Mouse (Mus musculus) hindbrain, embryonic 13.5 days (tissue): ENCODE data around the gene Nek6. TPM values are rescaled to one million over a fixed set of nuclear protein-coding genes. Genes with fewer than 3 reads are reported as not detected.
A peak's percentile ranks its signal among the peaks of the same experiment; 100 is the strongest.

Source experiments
- ATAC-seq: fragments of 200-750 bp; cut with Nextera tagmentation; 2 replicates; pipeline ENCODE4 v1.8.0; 2017; ENCODE audit warnings: moderate TSS enrichment; ENCODE audit not compliant: low FRiP score
- H3K27ac ChIP-seq: fragments of 300-500 bp; sonication (generic); 2 replicates; pipeline ENCODE4 v1.5.1; 2015; ENCODE audit warnings: inconsistent platforms, mild to moderate bottlenecking, moderate library complexity
- H3K27me3 ChIP-seq: fragments of 300-500 bp; sonication (generic); 2 replicates; pipeline ENCODE4 v1.6.1; 2015; ENCODE audit warnings: mild to moderate bottlenecking, inconsistent platforms
- H3K36me3 ChIP-seq: fragments of 300-500 bp; sonication (generic); 2 replicates; pipeline ENCODE4 v1.6.1; 2015; ENCODE audit warnings: mild to moderate bottlenecking, inconsistent platforms
- H3K4me1 ChIP-seq: fragments of 300-500 bp; sonication (generic); replicated peaks from 2 replicates; pipeline ENCODE4 v1.6.1; 2015; ENCODE audit warnings: inconsistent platforms
- H3K4me2 ChIP-seq: fragments of 300-500 bp; sonication (generic); 2 replicates; pipeline ENCODE4 v1.6.1; 2015; ENCODE audit warnings: inconsistent platforms, mild to moderate bottlenecking, moderate library complexity
- H3K4me3 ChIP-seq: fragments of 300-500 bp; sonication (generic); 2 replicates; pipeline ENCODE4 v1.5.1; 2015; ENCODE audit warnings: mild to moderate bottlenecking, inconsistent platforms
- H3K9ac ChIP-seq: fragments of 300-500 bp; sonication (generic); 2 replicates; pipeline ENCODE4 v1.6.1; 2015; ENCODE audit warnings: mild to moderate bottlenecking, inconsistent platforms
- H3K9me3 ChIP-seq: fragments of 300-500 bp; sonication (generic); 2 replicates; pipeline ENCODE4 v1.6.1; 2016; ENCODE audit warnings: inconsistent platforms
- WGBS: fragments of 180-500 bp; shearing (Covaris S2); methylation state at CpG from one replicate; pipeline ENCODE4 v1.1.7; 2015; 5-methylcytosine and 5-hydroxymethylcytosine counted together
- polyA plus RNA-seq: library from polyadenylated mRNA; unstranded; fragments of >200 nt; fragmentation: Nextera tagmentation; extraction: Ambion mirVana; gene quantifications from 2 replicates; pipeline ENCODE4 v1.2.1, GENCODE M21; 2015

Gene Nek6
- polyA plus RNA-seq, 1 experiment from 2014 or later: 57.3 TPM

DNA sequence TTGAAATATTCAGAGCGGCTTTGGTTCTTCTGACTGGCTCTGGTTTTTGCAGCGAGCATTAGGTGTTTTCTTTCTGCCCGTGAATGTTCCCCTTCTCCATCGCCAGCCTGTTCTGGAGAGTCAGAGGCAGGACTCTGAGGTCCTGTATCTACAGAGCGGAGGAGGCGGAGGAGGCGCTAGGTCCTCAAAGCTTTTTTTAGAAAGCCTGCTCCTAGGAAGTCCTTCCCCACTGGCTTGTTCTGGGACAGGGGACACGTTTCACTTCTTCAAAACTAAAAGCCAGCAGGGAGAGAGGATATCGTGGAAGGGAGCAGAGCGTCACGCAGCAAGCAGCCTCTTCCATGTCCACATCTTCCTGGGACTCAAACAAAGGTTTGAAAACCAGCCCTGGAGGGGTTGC is 26.9 kb upstream of the Nek6 start:
- H3K4me1 ChIP-seq: 0 out of 2 replicates have a peak, but pooled peaks cover 4% of the 10 kb centered on the region
- no peaks in the 10 kb centered on the region for H3K9me3 ChIP-seq
- no peak overlapping the region for H3K9ac ChIP-seq
- 85% methylated on average over 11 of the region's 11 CpGs for WGBS
- no peaks in the 10 kb centered on the region for H3K27me3 ChIP-seq
- H3K27ac ChIP-seq: no peak overlapping the region
- H3K4me2 ChIP-seq: no peak overlapping the region
- no peak overlapping the region for H3K4me3 ChIP-seq
- no peak for ATAC-seq
- H3K36me3 ChIP-seq: no peaks in the 10 kb centered on the region

DNA sequence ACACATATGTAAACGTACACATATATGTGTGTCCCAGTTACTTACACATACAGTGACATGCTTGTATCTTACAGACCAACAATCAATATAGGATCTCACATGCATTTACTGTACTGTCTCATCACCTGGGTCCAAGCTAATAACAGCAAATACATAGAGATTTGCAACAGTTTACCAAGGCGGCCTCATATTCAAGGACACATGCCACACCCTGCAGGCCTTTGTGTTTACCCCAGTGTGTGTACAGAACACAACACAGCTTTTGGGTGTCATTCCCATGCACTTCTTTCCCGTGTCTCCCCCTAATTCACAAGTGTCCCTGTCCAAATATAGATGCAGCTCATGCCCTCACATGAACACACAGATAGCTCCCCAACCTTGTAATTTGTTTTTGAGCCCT is 26.0 kb upstream of the Nek6 start:
- Histone ChIP-seq H3K36me3 (no peaks in the 10 kb centered on the region), H3K9me3 (no peaks in the 10 kb centered on the region), H3K4me1 (0 out of 2 replicates have a peak, but pooled peaks cover 4% of the 10 kb centered on the region), H3K4me3 (no peak overlapping the region), H3K4me2 (no peak overlapping the region), H3K9ac (no peak overlapping the region), H3K27ac (no peak overlapping the region), H3K27me3 (no peaks in the 10 kb centered on the region)
- WGBS: 83% methylated on average over 3 of the region's 3 CpGs
- ATAC-seq: no peak

DNA sequence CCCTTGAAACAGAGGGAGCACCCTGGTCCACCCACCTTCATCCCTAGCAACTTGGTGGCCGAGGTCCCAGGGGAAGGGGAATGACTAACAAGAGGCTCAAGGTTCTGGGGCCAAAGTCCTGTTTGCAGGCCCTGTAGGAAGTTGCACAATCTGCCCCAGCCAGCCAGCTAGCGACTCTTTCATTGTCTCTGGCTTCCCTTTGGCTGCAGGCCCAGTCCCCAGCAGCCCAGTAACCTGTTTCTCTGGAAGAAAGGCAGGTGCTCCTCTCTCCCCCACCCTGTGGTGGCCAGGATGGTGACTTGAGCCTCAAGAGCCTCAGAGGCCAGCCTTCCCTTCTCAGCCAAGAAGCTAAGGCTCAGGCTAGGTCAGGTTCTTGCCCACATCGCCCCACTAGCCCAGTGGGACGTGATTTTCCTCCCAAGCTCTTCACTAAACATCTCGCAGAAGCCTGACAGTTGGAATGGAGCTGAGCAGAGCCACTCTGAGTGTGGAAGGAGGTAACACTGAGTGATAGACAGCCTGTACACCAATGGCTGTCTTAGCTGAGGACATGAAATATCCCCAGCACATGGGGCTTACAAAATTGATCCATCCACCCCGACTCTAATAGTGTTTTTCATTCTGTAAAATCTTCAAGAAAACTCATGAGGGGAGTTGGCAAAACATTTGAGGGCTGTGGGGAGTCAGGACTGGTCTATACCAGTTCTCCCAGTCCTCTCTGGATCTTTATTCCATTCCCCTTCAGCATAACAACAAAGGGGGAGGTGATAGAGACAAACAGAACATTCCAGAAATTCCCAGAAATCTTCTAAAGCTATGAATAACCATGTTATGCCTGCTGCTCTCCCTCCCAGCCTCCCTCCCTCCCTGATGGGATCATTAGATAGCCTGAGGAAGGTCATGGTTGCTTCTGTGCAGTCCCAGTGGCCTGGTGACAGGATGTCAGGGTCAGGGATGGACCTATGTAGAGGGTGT is 25.2 kb upstream of the Nek6 start:
- Histone ChIP-seq H3K4me1 (0 out of 2 replicates have a peak, but pooled peaks cover 4% of the 10 kb centered on the region), H3K27me3 (no peaks in the 10 kb centered on the region), H3K9ac (no peak overlapping the region), H3K4me3 (no peak overlapping the region), H3K36me3 (no peaks in the 10 kb centered on the region), H3K9me3 (no peaks in the 10 kb centered on the region), H3K27ac (0 out of 2 replicates have a peak overlapping the region, but pooled peaks have one; percentile 44), H3K4me2 (no peak overlapping the region)
- ATAC-seq: no peak
- 73% methylated on average over 6 of the region's 6 CpGs for WGBS

DNA sequence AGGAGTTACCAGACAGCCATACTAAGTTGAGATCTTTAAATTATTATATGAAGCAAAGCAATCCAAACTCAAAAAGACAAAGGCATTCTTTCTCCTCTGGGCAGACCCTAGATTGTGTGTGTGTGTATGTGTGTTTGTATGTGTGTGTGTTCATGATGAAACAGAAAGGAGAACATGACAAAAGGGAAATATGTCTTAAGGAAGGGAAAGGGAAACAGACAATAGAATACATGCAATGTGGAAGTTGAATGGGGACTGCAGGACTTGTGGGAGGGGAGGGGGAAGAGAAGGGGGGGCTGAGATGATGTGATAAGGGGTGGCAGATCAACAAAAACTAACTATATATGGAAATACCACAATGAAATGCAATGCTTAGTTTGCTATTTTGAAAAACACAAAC is 13.8 kb upstream of the Nek6 start:
- Histone ChIP-seq H3K4me2 (no peak overlapping the region), H3K9ac (no peak overlapping the region), H3K36me3 (no peaks in the 10 kb centered on the region), H3K27ac (no peak overlapping the region), H3K9me3 (no peaks in the 10 kb centered on the region), H3K4me3 (no peak overlapping the region), H3K4me1 (no peaks in the 10 kb centered on the region), H3K27me3 (0 out of 2 replicates have a peak, but pooled peaks cover 3% of the 10 kb centered on the region)
- no peak for ATAC-seq

DNA sequence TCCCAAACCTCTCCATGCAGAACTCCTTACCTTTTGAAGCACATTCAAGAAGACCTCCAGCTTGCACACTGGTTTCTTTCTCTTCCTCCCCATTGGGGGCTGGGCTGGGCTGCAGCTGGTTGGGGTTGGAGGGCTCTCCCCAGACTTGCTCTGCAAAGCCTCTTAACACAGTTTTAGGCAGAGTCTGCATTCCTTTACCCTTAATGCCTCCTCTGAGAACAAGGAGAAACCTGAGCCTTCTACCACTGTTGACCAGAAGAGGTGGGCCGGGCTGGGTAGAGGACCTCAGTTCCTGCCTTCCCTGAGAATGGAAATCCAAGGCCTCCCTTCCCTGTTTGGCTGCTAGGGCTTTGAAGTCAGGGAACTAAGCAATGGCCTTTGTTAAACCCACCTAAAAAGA is 9.8 kb upstream of the Nek6 start:
- no peak for ATAC-seq
- Histone ChIP-seq H3K9ac (no peak overlapping the region), H3K4me3 (no peak overlapping the region), H3K27me3 (0 out of 2 replicates have a peak, but pooled peaks cover 3% of the 10 kb centered on the region), H3K9me3 (no peaks in the 10 kb centered on the region), H3K27ac (no peak overlapping the region), H3K4me2 (no peak overlapping the region), H3K4me1 (no peaks in the 10 kb centered on the region), H3K36me3 (no peaks in the 10 kb centered on the region)
- 56% methylated on average over 1 of the region's 1 CpGs for WGBS

DNA sequence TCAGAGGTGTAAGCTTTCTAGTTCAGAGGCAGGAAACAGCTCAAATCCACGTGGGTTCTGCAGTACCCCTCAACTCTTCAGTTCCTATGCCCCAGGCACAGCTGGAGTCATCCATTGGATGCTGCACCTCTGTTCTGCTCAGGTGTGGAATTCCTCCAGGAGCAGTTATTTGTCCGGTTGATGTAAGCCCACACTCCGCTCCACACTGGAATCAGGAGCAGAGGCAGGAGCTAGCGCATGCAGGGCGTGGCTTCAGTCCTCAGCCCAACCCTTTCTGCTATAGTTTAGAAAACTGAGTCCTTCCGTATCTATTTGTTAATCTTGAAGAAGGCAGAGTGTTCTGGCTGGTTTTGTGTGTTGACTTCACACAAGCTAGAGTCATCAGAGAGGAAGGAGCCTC is 9.3 kb upstream of the Nek6 start:
- H3K9me3 ChIP-seq: no peaks in the 10 kb centered on the region
- ATAC-seq: no peak
- no peak overlapping the region for H3K9ac ChIP-seq
- WGBS: 82% methylated on average over 6 of the region's 6 CpGs
- no peaks in the 10 kb centered on the region for H3K36me3 ChIP-seq
- H3K4me3 ChIP-seq: no peak overlapping the region
- no peak overlapping the region for H3K4me2 ChIP-seq
- H3K4me1 ChIP-seq: no peaks in the 10 kb centered on the region
- no peak overlapping the region for H3K27ac ChIP-seq
- 0 out of 2 replicates have a peak, but pooled peaks cover 3% of the 10 kb centered on the region for H3K27me3 ChIP-seq

DNA sequence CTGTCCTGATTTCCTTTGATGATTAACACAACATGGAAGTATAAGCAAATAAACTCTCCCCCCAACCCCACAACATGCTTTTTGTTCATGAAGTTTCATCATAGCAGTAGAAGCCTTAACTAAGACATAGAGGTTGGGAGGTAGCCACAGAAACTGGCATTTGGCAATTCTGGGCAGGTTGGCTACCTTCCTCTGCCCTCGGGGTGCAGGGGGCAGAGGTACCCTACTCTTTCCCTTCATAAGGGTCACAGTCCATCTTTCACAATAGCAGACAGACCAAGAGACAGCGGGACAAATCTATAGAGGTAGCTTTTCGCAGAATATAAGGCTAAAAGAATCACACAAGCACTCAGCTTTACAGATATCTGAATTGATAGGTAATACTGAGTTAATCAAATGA is 8.7 kb upstream of the Nek6 start:
- H3K9me3 ChIP-seq: no peaks in the 10 kb centered on the region
- 93% methylated on average over 3 of the region's 3 CpGs for WGBS
- no peak for ATAC-seq
- H3K4me2 ChIP-seq: no peak overlapping the region
- H3K4me1 ChIP-seq: no peaks in the 10 kb centered on the region
- 0 out of 2 replicates have a peak, but pooled peaks cover 3% of the 10 kb centered on the region for H3K27me3 ChIP-seq
- H3K4me3 ChIP-seq: no peak overlapping the region
- H3K36me3 ChIP-seq: no peaks in the 10 kb centered on the region
- H3K9ac ChIP-seq: no peak overlapping the region
- H3K27ac ChIP-seq: no peak overlapping the region

DNA sequence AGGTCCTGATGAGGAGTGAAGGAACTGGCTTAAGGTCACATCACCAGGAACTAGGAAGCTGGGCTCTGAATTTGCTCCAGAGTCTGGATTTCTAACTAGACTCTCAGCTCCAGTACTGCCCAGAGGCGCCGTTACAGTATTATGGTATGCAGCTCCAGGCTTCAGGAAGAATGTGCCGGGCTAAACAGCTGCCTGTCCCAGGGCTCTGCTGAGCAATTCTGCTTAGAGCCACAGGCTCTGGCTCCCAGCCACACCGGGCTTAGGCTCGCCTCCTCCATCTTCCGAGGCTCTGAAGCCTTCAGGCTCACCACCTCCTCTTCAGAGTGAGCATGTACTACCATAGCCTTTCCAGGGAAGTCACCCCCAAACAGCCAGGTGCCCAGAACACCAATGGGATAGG is 7.1 kb upstream of the Nek6 start:
- Histone ChIP-seq H3K36me3 (no peaks in the 10 kb centered on the region), H3K4me2 (no peak overlapping the region), H3K9me3 (no peaks in the 10 kb centered on the region), H3K4me1 (no peaks in the 10 kb centered on the region), H3K27me3 (0 out of 2 replicates have a peak, but pooled peaks cover 7% of the 10 kb centered on the region), H3K4me3 (no peak overlapping the region), H3K9ac (no peak overlapping the region), H3K27ac (no peak overlapping the region)
- no peak for ATAC-seq
- WGBS: 71% methylated on average over 6 of the region's 6 CpGs

DNA sequence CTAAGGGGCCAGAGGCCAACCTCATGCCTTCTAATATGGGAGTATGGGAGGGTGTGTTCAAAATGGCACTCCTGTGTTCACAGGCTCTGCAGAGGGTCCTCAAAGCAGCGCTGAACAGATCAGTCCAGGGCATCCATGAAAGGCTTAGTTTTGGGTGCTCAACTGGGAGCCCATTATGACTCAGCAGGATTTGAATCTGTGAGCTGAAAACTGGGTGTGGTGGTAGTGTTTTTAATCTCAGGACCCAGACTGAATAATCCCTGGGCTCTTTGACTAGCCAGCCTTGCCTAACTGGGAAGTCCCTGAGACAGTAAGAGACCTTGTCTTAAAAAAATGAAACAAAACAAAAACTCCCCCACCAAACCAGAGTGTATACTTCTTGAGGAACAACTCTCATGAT is 4.3 kb upstream of the Nek6 start:
- Histone ChIP-seq H3K4me1 (peaks cover 6% of the 10 kb centered on the region), H3K4me2 (no peak overlapping the region), H3K27ac (no peak overlapping the region), H3K9ac (no peak overlapping the region), H3K9me3 (no peaks in the 10 kb centered on the region), H3K27me3 (0 out of 2 replicates have a peak, but pooled peaks cover 7% of the 10 kb centered on the region), H3K36me3 (no peaks in the 10 kb centered on the region), H3K4me3 (no peak overlapping the region)
- 96% methylated on average over 1 of the region's 1 CpGs for WGBS
- no peak for ATAC-seq

DNA sequence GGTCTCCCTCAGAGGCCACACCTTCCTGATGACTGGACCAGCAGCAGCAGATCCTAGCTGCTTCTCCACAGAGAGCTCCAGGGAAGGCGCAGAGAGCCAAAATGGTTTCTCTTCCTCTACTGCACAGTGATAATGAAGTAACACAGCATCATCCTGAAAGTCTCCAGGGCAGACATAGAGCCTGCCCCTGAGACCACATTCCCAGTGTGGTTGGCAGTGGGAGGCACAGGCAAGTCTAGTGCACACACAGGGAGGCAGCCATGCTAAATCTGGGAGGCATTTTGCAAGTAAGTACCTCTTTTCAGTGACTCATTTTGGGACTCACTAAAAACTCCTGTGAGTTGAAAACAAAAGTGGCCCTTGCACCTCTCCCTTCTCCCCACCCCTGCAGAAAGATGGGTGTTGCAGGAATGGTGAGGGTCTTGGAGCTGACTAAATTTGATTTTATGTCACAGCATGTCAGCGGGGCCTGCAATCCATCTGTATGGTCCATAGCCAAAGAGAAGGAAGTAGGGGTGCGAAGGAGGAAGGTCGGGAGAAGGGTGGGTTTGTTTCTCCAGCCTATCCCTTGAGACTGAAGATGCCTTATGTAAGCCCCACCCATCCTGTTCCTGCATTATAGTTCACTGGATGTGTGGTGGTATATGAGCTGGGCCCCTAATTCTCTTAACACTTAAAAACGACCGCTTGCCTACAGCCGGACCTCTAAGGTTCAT is 2.3 kb upstream of the Nek6 start:
- no peak for ATAC-seq
- 0 out of 2 replicates have a peak, but pooled peaks cover 3% of the 10 kb centered on the region for H3K27me3 ChIP-seq
- H3K4me2 ChIP-seq: no peak overlapping the region
- H3K36me3 ChIP-seq: no peaks in the 10 kb centered on the region
- no peak overlapping the region for H3K9ac ChIP-seq
- H3K4me3 ChIP-seq: no peak overlapping the region
- H3K27ac ChIP-seq: no peak overlapping the region
- WGBS: 89% methylated on average over 7 of the region's 7 CpGs
- no peaks in the 10 kb centered on the region for H3K9me3 ChIP-seq
- H3K4me1 ChIP-seq: peaks cover 20% of the 10 kb centered on the region

DNA sequence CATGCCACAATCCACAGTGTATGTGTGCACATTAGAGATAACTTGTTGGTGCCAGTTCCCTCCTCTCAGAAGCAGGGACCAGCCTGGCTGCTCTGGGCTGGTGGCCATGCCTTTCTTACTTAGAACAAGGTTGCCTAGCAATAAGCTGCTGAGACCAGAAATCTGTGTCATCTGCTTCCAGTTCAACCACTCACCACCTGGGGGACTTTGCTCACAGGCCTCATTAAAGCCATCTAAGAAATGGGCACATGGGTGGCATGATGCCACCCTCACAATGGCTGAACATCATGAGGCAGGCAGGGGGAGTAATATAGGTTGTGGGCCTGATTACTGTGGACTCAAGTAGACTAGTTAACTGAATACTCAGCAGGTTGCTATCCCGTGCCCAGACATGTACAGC is 1.3 kb upstream of the Nek6 start:
- Histone ChIP-seq H3K27me3 (0 out of 2 replicates have a peak, but pooled peaks cover 3% of the 10 kb centered on the region), H3K36me3 (no peaks in the 10 kb centered on the region), H3K4me3 (no peak overlapping the region), H3K27ac (no peak overlapping the region), H3K9ac (no peak overlapping the region), H3K4me2 (no peak overlapping the region), H3K4me1 (peaks cover 29% of the 10 kb centered on the region), H3K9me3 (no peaks in the 10 kb centered on the region)
- WGBS: 88% methylated on average over 1 of the region's 1 CpGs
- no peak for ATAC-seq
